Mouse (Mus musculus) inflammation-experienced regulatory T-cells, adult 6 months (primary cell): ENCODE data around the gene Col2a1. TPM values are rescaled to one million over a fixed set of nuclear protein-coding genes. Genes with fewer than 3 reads are reported as not detected.

ENCODE experiments used
- polyA plus RNA-seq, 3 experiments: library from polyadenylated mRNA; unstranded; fragments of 100-300 nt; shearing (Covaris generic); gene quantifications; one replicate each; pipeline ENCODE4 v1.2.1; 2017

Gene Col2a1
- polyA plus RNA-seq, 3 experiments from 2014 or later, result not detected

Other genes starting within 250 kb of the Col2a1 start
- not detected for gene Rapgef3, start 236.7 kb downstream of the Col2a1 start, polyA plus RNA-seq
- gene Slc48a1, start 226.2 kb downstream of the Col2a1 start, polyA plus RNA-seq, result 10 to 100 TPM; 30.1 to 34.1 (median 30.8) TPM
- 10 to 100 TPM; 47.2 to 80.6 (median 77.9) TPM for gene Hdac7, start 160.2 kb downstream of the Col2a1 start, polyA plus RNA-seq
- 1 to 10 TPM in 2 of 3 experiments, under 1 TPM in 1; 0.16 to 2.8 (median 2.1) TPM for gene Vdr, start 94.1 kb downstream of the Col2a1 start, polyA plus RNA-seq
- gene Tmem106c, start 40.5 kb downstream of the Col2a1 start, polyA plus RNA-seq, result 10 to 100 TPM; 18.8 to 32.3 (median 28.5) TPM
- 1 to 10 TPM; 4.9 to 5.6 (median 5.2) TPM for gene Pfkm, start 87.9 kb upstream of the Col2a1 start, polyA plus RNA-seq
- 10 to 100 TPM; 29.3 to 35.6 (median 35.0) TPM for gene Senp1, start 89.0 kb upstream of the Col2a1 start, polyA plus RNA-seq
- 10 to 100 TPM; 37.1 to 44.9 (median 41.2) TPM for gene Asb8, start 160.9 kb upstream of the Col2a1 start, polyA plus RNA-seq
- under 1 TPM; 0.25 to 0.91 (median 0.36) TPM for gene Ccdc184, start 162.5 kb upstream of the Col2a1 start, polyA plus RNA-seq
- gene Olfr288, start 190.8 kb upstream of the Col2a1 start, polyA plus RNA-seq, result not detected
- gene Gm44579, start 216.3 kb upstream of the Col2a1 start, polyA plus RNA-seq, result not detected
- not detected for gene Olfr287, start 216.4 kb upstream of the Col2a1 start, polyA plus RNA-seq
- not detected for gene Olfr286, start 229.8 kb upstream of the Col2a1 start, polyA plus RNA-seq